Mouse (Mus musculus): ENCODE measurements around the gene Mapk14. TPM values are rescaled to one million over a fixed set of nuclear protein-coding genes. Genes with fewer than 3 reads are reported as not detected.
"Not testable (repeated sequence)": the region's sequence is repeated elsewhere in the genome, so short reads cannot be mapped to it uniquely, and the experiment has no call there.

Mapk14 gene
- polyA plus RNA-seq, 1 experiment, result 121 TPM

- peaks cover 11% of the 10 kb centered on the region for H3K4me1 ChIP-seq (replicated peaks; ENCODE audit: control insufficient read depth, insufficient read depth, low read length)
- H3K27ac ChIP-seq (ENCODE audit: control insufficient read depth, insufficient read depth, low read length), result no peak overlapping the region
- TF ChIP-seq POLR2A (IDR thresholded peaks at IDR 0.05; ENCODE audit: control insufficient read depth, extremely low read depth, insufficient read depth, low read length, poor library complexity) (no peak), CTCF (IDR thresholded peaks at IDR 0.05; ENCODE audit: borderline replicate concordance, control insufficient read depth, extremely low read depth, insufficient read depth, low read length, poor library complexity) (no peak)
- WGBS, result 3% methylated on average over 24 of the region's 24 CpGs
- no peaks in the 10 kb centered on the region for H3K36me3 ChIP-seq (ENCODE audit: control insufficient read depth, insufficient read depth, low read length)
- DNase-seq, result no peak
- H3K4me3 ChIP-seq (ENCODE audit: control insufficient read depth, insufficient read depth, low read length), result peak overlapping the region; percentile 12
- no peaks in the 10 kb centered on the region; the same call in 1 of the 2 replicates for H3K27me3 ChIP-seq (ENCODE audit: control insufficient read depth, insufficient read depth, low read length)
Observed at GRCm38 (mm10) chr17:28769875-28770421, 78.8 kb downstream of the Mapk14 start.

GRCm38 (mm10) chr17:28771289-28771688 is 80.2 kb downstream of the Mapk14 start:
- H3K4me3 ChIP-seq (ENCODE audit: control insufficient read depth, insufficient read depth, low read length), result no peak overlapping the region
- no peak overlapping the region for H3K27ac ChIP-seq (ENCODE audit: control insufficient read depth, insufficient read depth, low read length)
- H3K4me1 ChIP-seq (replicated peaks; ENCODE audit: control insufficient read depth, insufficient read depth, low read length), result peaks cover 11% of the 10 kb centered on the region
- no peaks in the 10 kb centered on the region; the same call in 1 of the 2 replicates for H3K27me3 ChIP-seq (ENCODE audit: control insufficient read depth, insufficient read depth, low read length)
- no peak for DNase-seq
- TF ChIP-seq CTCF (IDR thresholded peaks at IDR 0.05; ENCODE audit: borderline replicate concordance, control insufficient read depth, extremely low read depth, insufficient read depth, low read length, poor library complexity), result no peak
- TF ChIP-seq POLR2A (IDR thresholded peaks at IDR 0.05; ENCODE audit: control insufficient read depth, extremely low read depth, insufficient read depth, low read length, poor library complexity), result no peak
- 92% methylated on average over 5 of the region's 5 CpGs for WGBS
- H3K36me3 ChIP-seq (ENCODE audit: control insufficient read depth, insufficient read depth, low read length), result no peaks in the 10 kb centered on the region

- DNase-seq; H3K4me3 ChIP-seq (ENCODE audit: control insufficient read depth, insufficient read depth, low read length); H3K4me1 ChIP-seq (replicated peaks; ENCODE audit: control insufficient read depth, insufficient read depth, low read length); H3K27ac ChIP-seq (ENCODE audit: control insufficient read depth, insufficient read depth, low read length); H3K36me3 ChIP-seq (ENCODE audit: control insufficient read depth, insufficient read depth, low read length); H3K27me3 ChIP-seq (ENCODE audit: control insufficient read depth, insufficient read depth, low read length): not testable (repeated sequence)
- WGBS, result 97% methylated on average over 9 of the region's 9 CpGs
Observed at GRCm38 (mm10) chr17:28774303-28774702, 83.2 kb downstream of the Mapk14 start.

GRCm38 (mm10) chr17:28775161-28775560 is 84.0 kb downstream of the Mapk14 start:
- no peaks in the 10 kb centered on the region for H3K36me3 ChIP-seq (ENCODE audit: control insufficient read depth, insufficient read depth, low read length)
- no peak for TF ChIP-seq CTCF (IDR thresholded peaks at IDR 0.05; ENCODE audit: borderline replicate concordance, control insufficient read depth, extremely low read depth, insufficient read depth, low read length, poor library complexity)
- no peak for TF ChIP-seq POLR2A (IDR thresholded peaks at IDR 0.05; ENCODE audit: control insufficient read depth, extremely low read depth, insufficient read depth, low read length, poor library complexity)
- H3K4me1 ChIP-seq (replicated peaks; ENCODE audit: control insufficient read depth, insufficient read depth, low read length), result no peaks in the 10 kb centered on the region
- no peak overlapping the region for H3K27ac ChIP-seq (ENCODE audit: control insufficient read depth, insufficient read depth, low read length)
- no peak overlapping the region for H3K4me3 ChIP-seq (ENCODE audit: control insufficient read depth, insufficient read depth, low read length)
- WGBS, result 88% methylated on average over 4 of the region's 4 CpGs
- no peak for DNase-seq
- no peaks in the 10 kb centered on the region; the same call in 1 of the 2 replicates for H3K27me3 ChIP-seq (ENCODE audit: control insufficient read depth, insufficient read depth, low read length)

- TF ChIP-seq POLR2A (IDR thresholded peaks at IDR 0.05; ENCODE audit: control insufficient read depth, extremely low read depth, insufficient read depth, low read length, poor library complexity) (no peak), CTCF (IDR thresholded peaks at IDR 0.05; ENCODE audit: borderline replicate concordance, control insufficient read depth, extremely low read depth, insufficient read depth, low read length, poor library complexity) (no peak)
- 96% methylated on average over 3 of the region's 3 CpGs for WGBS
- DNase-seq, result no peak
- no peaks in the 10 kb centered on the region for H3K36me3 ChIP-seq (ENCODE audit: control insufficient read depth, insufficient read depth, low read length)
- H3K27ac ChIP-seq (ENCODE audit: control insufficient read depth, insufficient read depth, low read length), result no peak overlapping the region
- H3K4me1 ChIP-seq (replicated peaks; ENCODE audit: control insufficient read depth, insufficient read depth, low read length), result no peaks in the 10 kb centered on the region
- no peaks in the 10 kb centered on the region for H3K27me3 ChIP-seq (ENCODE audit: control insufficient read depth, insufficient read depth, low read length)
- H3K4me3 ChIP-seq (ENCODE audit: control insufficient read depth, insufficient read depth, low read length), result no peak overlapping the region
Observed at GRCm38 (mm10) chr17:28776817-28777216, 85.7 kb downstream of the Mapk14 start.

GRCm38 (mm10) chr17:28777231-28778005 is 86.3 kb downstream of the Mapk14 start:
- 95% methylated on average over 16 of the region's 16 CpGs for WGBS
- no peak for DNase-seq
- Histone ChIP-seq H3K4me1 (replicated peaks; ENCODE audit: control insufficient read depth, insufficient read depth, low read length) (no peaks in the 10 kb centered on the region), H3K4me3 (ENCODE audit: control insufficient read depth, insufficient read depth, low read length) (no peak overlapping the region), H3K27ac (ENCODE audit: control insufficient read depth, insufficient read depth, low read length) (no peak overlapping the region), H3K27me3 (ENCODE audit: control insufficient read depth, insufficient read depth, low read length) (no peaks in the 10 kb centered on the region), H3K36me3 (ENCODE audit: control insufficient read depth, insufficient read depth, low read length) (no peaks in the 10 kb centered on the region)
- no peak for TF ChIP-seq CTCF (IDR thresholded peaks at IDR 0.05; ENCODE audit: borderline replicate concordance, control insufficient read depth, extremely low read depth, insufficient read depth, low read length, poor library complexity)
- TF ChIP-seq POLR2A (IDR thresholded peaks at IDR 0.05; ENCODE audit: control insufficient read depth, extremely low read depth, insufficient read depth, low read length, poor library complexity), result no peak
